Mouse (Mus musculus): ENCODE measurements around the gene BC024978.

DNA sequence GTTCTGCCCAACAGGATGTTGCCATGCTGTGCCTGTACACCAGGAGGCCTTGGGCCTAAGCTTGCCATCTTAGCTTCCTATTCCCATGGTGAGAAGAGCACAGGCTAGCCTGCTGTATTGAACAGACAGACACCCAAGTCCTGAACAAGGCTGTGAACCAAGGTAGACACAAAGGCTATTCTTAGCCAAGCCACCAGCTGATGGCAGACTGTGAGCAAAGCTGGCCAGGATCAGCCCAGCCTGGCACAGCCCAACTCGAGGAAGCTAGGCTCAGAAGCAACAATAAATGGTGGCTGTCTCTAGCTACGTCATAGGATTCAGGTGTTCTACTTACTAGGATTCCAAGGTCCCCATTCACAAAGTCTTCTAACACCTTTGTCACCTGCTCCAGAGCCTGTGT, 17.0 kb downstream of the BC024978 start:
- TF ChIP-seq GATA1 (IDR thresholded peaks at IDR 0.05; ENCODE audit: borderline replicate concordance, low read length) (no peak), TAL1 (conservative IDR thresholded peaks at IDR 0.05; ENCODE audit: low read depth, low read length) (no peak), CTCF (IDR thresholded peaks at IDR 0.05; ENCODE audit: low read depth, low read length) (no peak), POLR2AphosphoS5 (IDR thresholded peaks at IDR 0.05; ENCODE audit: insufficient replicate concordance, low read depth, low read length) (no peak), GATA2 (IDR thresholded peaks at IDR 0.05; ENCODE audit: borderline replicate concordance, low read depth, low read length) (no peak)

Measured in G1E (cell line).